ENCODE assay signal across 8 mouse cellular contexts in genomic region chr2:91949411-91950274, GRCm38 (mm10). TPM values are rescaled to one million over a fixed set of nuclear protein-coding genes. Genes with fewer than 3 reads are reported as not detected.
DNase-seq lines count a peak whose midpoint lies in the region; ATAC-seq and TF ChIP-seq lines count a peak whose summit lies in the region.

No protein-coding gene starts in this region.

- WGBS in lung, embryonic 14.5 days, result 60% methylated on average over 17 of the region's 17 CpGs
- WGBS in stomach, embryonic 15.5 days, result 57% methylated on average over 16 of the region's 17 CpGs

- H3K27me3 ChIP-seq in lung, embryonic 14.5 days (ENCODE audit: insufficient read depth, low read length), result no peaks in the 10 kb centered on the region
- H3K27me3 ChIP-seq in stomach, embryonic 15.5 days (replicated peaks), result no peaks in the 10 kb centered on the region

- DNase-seq in left cerebral cortex, adult 2 months (ENCODE audit: extremely low spot score in 1 of 2, low spot score in 2 of 2), result no peak
- no peak for DNase-seq in left cerebral cortex, adult 18-20 months (ENCODE audit: low spot score in 2 of 2)
- DNase-seq in cerebellum, postnatal 14 days, result peak; percentile 81 to 88
- peak; percentile 81 for DNase-seq in kidney, adult 11 months
- DNase-seq in lung, embryonic 14.5 days, result peak; percentile 71
- DNase-seq in frontal cortex, postnatal 10 days (ENCODE audit: low spot score in 2 of 2), result no peak

- peak overlapping the region; percentile 47; the same call in 1 of the 2 replicates for H3K9ac ChIP-seq in lung, embryonic 14.5 days
- H3K9ac ChIP-seq in stomach, embryonic 15.5 days, result 0 out of 2 replicates have a peak overlapping the region, but pooled peaks have one; percentile 3

- peak overlapping the region; percentile 93 for H3K27ac ChIP-seq in left cerebral cortex, adult 2 months
- H3K27ac ChIP-seq in lung, embryonic 14.5 days (ENCODE audit: low read depth), result peak overlapping the region; percentile 84
- peak overlapping the region; percentile 77 for H3K27ac ChIP-seq in stomach, embryonic 15.5 days

- TF ChIP-seq CTCF in left cerebral cortex, adult 2 months (IDR thresholded peaks at IDR 0.05), result no peak
- no peak for TF ChIP-seq CTCF in lung, embryonic 14.5 days (IDR thresholded peaks at IDR 0.05; ENCODE audit: low read depth)

- ATAC-seq in granulocyte monocyte progenitor cell, adult 5-6 weeks (replicated peaks; ENCODE audit: poor library complexity, severe bottlenecking), result peak; percentile 43
- ATAC-seq in lung, embryonic 14.5 days (ENCODE audit: insufficient read depth), result peak; percentile 35
- peak; percentile 50 for ATAC-seq in stomach, embryonic 15.5 days (ENCODE audit: insufficient read depth, low FRiP score, low read depth)

- no peaks in the 10 kb centered on the region for H3K9me3 ChIP-seq in lung, embryonic 14.5 days (ENCODE audit: low read depth, low read length)
- no peaks in the 10 kb centered on the region for H3K9me3 ChIP-seq in stomach, embryonic 15.5 days

- peak overlapping the region; percentile 35 for H3K4me3 ChIP-seq in left cerebral cortex, adult 2 months
- peak overlapping the region; percentile 24 for H3K4me3 ChIP-seq in lung, embryonic 14.5 days (ENCODE audit: low read depth, low read length)
- H3K4me3 ChIP-seq in stomach, embryonic 15.5 days (replicated peaks), result peak overlapping the region; percentile 17; the same call in 1 of the 2 replicates

- H3K36me3 ChIP-seq in lung, embryonic 14.5 days (ENCODE audit: insufficient read depth), result peaks cover 7% of the 10 kb centered on the region; the same call in 1 of the 2 replicates
- no peaks in the 10 kb centered on the region for H3K36me3 ChIP-seq in stomach, embryonic 15.5 days

- peak overlapping the region; percentile 56 for H3K4me2 ChIP-seq in lung, embryonic 14.5 days
- H3K4me2 ChIP-seq in stomach, embryonic 15.5 days, result peak overlapping the region; percentile 44

- intact Hi-C loops in left cerebral cortex, adult 2 months (cut with DNase I), result loop anchor here (5.0 kb wide), 2 partner anchors 108 to 877 kb away; partner anchors contain the start of gene Slc39a13

- peaks cover 31% of the 10 kb centered on the region for H3K4me1 ChIP-seq in lung, embryonic 14.5 days (ENCODE audit: insufficient read depth)
- peaks cover 60% of the 10 kb centered on the region for H3K4me1 ChIP-seq in stomach, embryonic 15.5 days

RNA-seq across cellular contexts. Expression of gene Gm9821, which starts 4.1 kb away (rescaled TPM):
- total RNA-seq in left cerebral cortex, adult 2 months (2021), result not detected
- not detected for total RNA-seq in left cerebral cortex, adult 18-20 months (2021)
- total RNA-seq in granulocyte monocyte progenitor cell, adult 5-6 weeks (2014; fragmentation: Nextera tagmentation), result not detected in 2 replicates
- total RNA-seq in granulocyte monocyte progenitor cell, adult 5-6 weeks (2017), result 0.21 TPM in 1 of 2 replicates, not detected in the other
- polyA plus RNA-seq in lung, embryonic 14.5 days (2014; fragmentation: Nextera tagmentation; extraction: Ambion mirVana), result 0.34 and 1.1 TPM in 2 replicates
- polyA plus RNA-seq in stomach, embryonic 15.5 days (2015; fragmentation: Nextera tagmentation; extraction: Ambion mirVana), result 0.66 and 0.71 TPM in 2 replicates

RNA-seq across cellular contexts. Expression of gene Mdk, which starts 17.5 kb away (rescaled TPM):
- total RNA-seq in left cerebral cortex, adult 2 months (2021), result 10 to 100 TPM; 16.5 to 21.5 TPM
- total RNA-seq in left cerebral cortex, adult 18-20 months (2021), result 10 to 100 TPM; 19.0 to 23.8 TPM
- 1.3 and 4.1 TPM in 2 replicates for total RNA-seq in granulocyte monocyte progenitor cell, adult 5-6 weeks (2014; fragmentation: Nextera tagmentation)
- total RNA-seq in granulocyte monocyte progenitor cell, adult 5-6 weeks (2017), result not detected in 2 replicates
- 1,044 and 1,097 TPM in 2 replicates for polyA plus RNA-seq in lung, embryonic 14.5 days (2014; fragmentation: Nextera tagmentation; extraction: Ambion mirVana)
- 587 and 735 TPM in 2 replicates for polyA plus RNA-seq in stomach, embryonic 15.5 days (2015; fragmentation: Nextera tagmentation; extraction: Ambion mirVana)

RNA-seq across cellular contexts. Expression of gene Chrm4, which starts 22.6 kb away (rescaled TPM):
- total RNA-seq in left cerebral cortex, adult 2 months (2021), result 10 to 100 TPM; 47.9 to 59.9 TPM
- 10 to 100 TPM; 56.6 to 61.4 TPM for total RNA-seq in left cerebral cortex, adult 18-20 months (2021)
- not detected in 2 replicates for total RNA-seq in granulocyte monocyte progenitor cell, adult 5-6 weeks (2014; fragmentation: Nextera tagmentation)
- 0.26 TPM in 1 of 2 replicates, not detected in the other for total RNA-seq in granulocyte monocyte progenitor cell, adult 5-6 weeks (2017)
- 0.22 and 0.33 TPM in 2 replicates for polyA plus RNA-seq in lung, embryonic 14.5 days (2014; fragmentation: Nextera tagmentation; extraction: Ambion mirVana)
- 0.21 and 0.27 TPM in 2 replicates for polyA plus RNA-seq in stomach, embryonic 15.5 days (2015; fragmentation: Nextera tagmentation; extraction: Ambion mirVana)

RNA-seq across cellular contexts. Expression of gene Dgkz, which starts 26.0 kb away (rescaled TPM):
- total RNA-seq in left cerebral cortex, adult 2 months (2021), result 100 to 1,000 TPM; 553 to 561 TPM
- 100 to 1,000 TPM; 491 to 526 TPM for total RNA-seq in left cerebral cortex, adult 18-20 months (2021)
- total RNA-seq in granulocyte monocyte progenitor cell, adult 5-6 weeks (2014; fragmentation: Nextera tagmentation), result 115 and 135 TPM in 2 replicates
- total RNA-seq in granulocyte monocyte progenitor cell, adult 5-6 weeks (2017), result 75.7 and 89.4 TPM in 2 replicates
- 59.2 and 63.9 TPM in 2 replicates for polyA plus RNA-seq in lung, embryonic 14.5 days (2014; fragmentation: Nextera tagmentation; extraction: Ambion mirVana)
- polyA plus RNA-seq in stomach, embryonic 15.5 days (2015; fragmentation: Nextera tagmentation; extraction: Ambion mirVana), result 50.9 and 51.1 TPM in 2 replicates

Comparison
In these comparisons a context has a peak if more than half of its experiments do, and no peak if none do; other contexts are left out.
1. DNase-seq: peak in cerebellum, postnatal 14 days (2 of 2), kidney, adult 11 months (single experiment) and lung, embryonic 14.5 days (single experiment); none in left cerebral cortex, adult 2 months (0 of 2), left cerebral cortex, adult 18-20 months (0 of 2) and frontal cortex, postnatal 10 days (0 of 2).
2. RNA of gene Chrm4, which starts 22.6 kb away (total RNA-seq): 56.6 to 61.4 TPM in left cerebral cortex, adult 18-20 months and 47.9 to 59.9 TPM in left cerebral cortex, adult 2 months; 0.26 TPM in granulocyte monocyte progenitor cell, adult 5-6 weeks; every median in the first group is over 10 times any median in the second.
3. Peak in every context shown above with its lines, with median percentiles within 50 percentile points of each other: H3K27ac ChIP-seq, H3K4me3 ChIP-seq and ATAC-seq.